Mouse (Mus musculus): ENCODE results near the gene Fads3.

DNA sequence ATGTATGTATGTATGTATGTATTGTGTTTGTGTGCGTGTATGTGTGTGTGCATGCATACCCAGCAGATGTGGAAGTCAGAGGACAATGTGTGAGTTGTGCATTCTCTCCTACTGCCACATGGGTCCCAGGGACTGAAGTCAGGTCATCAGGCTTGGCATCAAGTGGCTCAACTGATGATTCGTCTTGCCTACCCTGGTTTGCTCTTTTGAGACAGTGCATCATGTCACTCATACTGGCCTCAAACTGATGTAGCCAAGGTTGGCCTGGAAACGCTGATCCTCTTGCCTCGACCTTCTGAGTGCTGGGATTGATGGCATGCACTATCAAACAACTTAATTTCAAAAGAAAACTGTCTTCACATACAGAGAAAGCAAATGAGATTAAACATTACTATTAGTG, 52.5 kb downstream of the Fads3 start:
- TF ChIP-seq POLR2A (IDR thresholded peaks at IDR 0.05; ENCODE audit: borderline replicate concordance, extremely low read depth, low read depth, low read length) (no peak), CTCF (IDR thresholded peaks at IDR 0.05; ENCODE audit: insufficient read depth, low read length) (no peak)
